Mouse (Mus musculus) CH12.LX (cell line): Measurements from ENCODE around the gene Ddx23. TPM values are rescaled to one million over a fixed set of nuclear protein-coding genes. Genes with fewer than 3 reads are reported as not detected.
A peak's percentile ranks its signal among the peaks of the same experiment; 100 is the strongest.

ENCODE experiments used
- DNase-seq: peaks from one replicate; pipeline ENCODE4 v3.0.0-alpha.2; 2013; ENCODE audit errors: extremely low read depth
- H3K27ac ChIP-seq: 2 replicates; pipeline ENCODE4 v1.5.1; 2012; ENCODE audit warnings: low read depth, mild to moderate bottlenecking, control low read depth, moderate library complexity; ENCODE audit not compliant: insufficient read depth
- H3K27me3 ChIP-seq: replicated peaks from 2 replicates; pipeline ENCODE3; 2012; ENCODE audit warnings: inconsistent platforms
- H3K36me3 ChIP-seq, 2 experiments: replicated peaks in 1 of 2; 2 replicates each; pipeline versions ENCODE3 to v1.6.1; 2012; ENCODE audit warnings: inconsistent platforms in 1 of 2, low read length in 1 of 2, mild to moderate bottlenecking in 1 of 2, mixed read lengths in 1 of 2, moderate library complexity in 1 of 2; ENCODE audit not compliant: control insufficient read depth in 1 of 2, insufficient read depth in 1 of 2
- H3K4me1 ChIP-seq, 2 experiments: 2 replicates each; pipeline ENCODE4 v1.6.1; 2012; ENCODE audit warnings: inconsistent platforms in 1 of 2, moderate library complexity in 1 of 2; ENCODE audit not compliant: insufficient read depth in 2 of 2, control insufficient read depth in 1 of 2
- H3K4me2 ChIP-seq: 2 replicates; pipeline ENCODE4 v1.6.1; 2012; ENCODE audit warnings: low read depth, mild to moderate bottlenecking, control low read depth; ENCODE audit not compliant: poor library complexity, insufficient read depth, severe bottlenecking
- H3K4me3 ChIP-seq, 3 experiments: fragments of 150-350 bp in 1 of 3; sonication (generic) in 1 of 3; replicated peaks in 1 of 3; 2 replicates each; pipeline versions ENCODE3 to v1.5.1; 2011 to 2012; ENCODE audit warnings: low read depth in 2 of 3, low read length in 2 of 3, mild to moderate bottlenecking in 2 of 3, moderate library complexity in 2 of 3, control low read depth in 1 of 3, improper control_type of control experiment in 1 of 3, inconsistent platforms in 1 of 3, mixed read lengths in 1 of 3; ENCODE audit not compliant: poor library complexity in 1 of 3
- H3K79me2 ChIP-seq: replicated peaks from 2 replicates; pipeline ENCODE4 v1.6.1; 2012; ENCODE audit warnings: mild to moderate bottlenecking, moderate library complexity; ENCODE audit not compliant: control insufficient read depth, poor library complexity, insufficient read depth, severe bottlenecking; ENCODE audit errors: extremely low read depth
- H3K9ac ChIP-seq: 2 replicates; pipeline ENCODE4 v1.6.1; 2012; ENCODE audit warnings: low read depth, mild to moderate bottlenecking, control low read depth, moderate library complexity; ENCODE audit not compliant: insufficient read depth
- H3K9me3 ChIP-seq: replicated peaks from 2 replicates; pipeline ENCODE3; 2012; ENCODE audit warnings: low read length, inconsistent platforms, mixed read lengths
- BHLHE40 ChIP-seq: IDR thresholded peaks from 2 replicates; pipeline ENCODE4 v1.6.1; 2011; ENCODE audit warnings: mild to moderate bottlenecking, low read depth, low read length, improper control_type of control experiment
- CHD1 ChIP-seq: IDR thresholded peaks from 2 replicates; pipeline ENCODE4 v1.6.1; 2012; ENCODE audit warnings: low read depth, low read length, improper control_type of control experiment, inconsistent platforms
- E2F4 ChIP-seq: IDR thresholded peaks from 2 replicates; pipeline ENCODE4 v1.6.1; 2011; ENCODE audit warnings: low read depth, low read length, improper control_type of control experiment; ENCODE audit not compliant: insufficient replicate concordance
- ELF1 ChIP-seq: IDR thresholded peaks from 2 replicates; pipeline ENCODE4 v1.6.1; 2014; ENCODE audit warnings: low read depth, mild to moderate bottlenecking, inconsistent platforms, low read length, improper control_type of control experiment
- EP300 ChIP-seq: IDR thresholded peaks from 2 replicates; pipeline ENCODE4 v1.6.1; 2011; ENCODE audit warnings: low read length, improper control_type of control experiment
- ETS1 ChIP-seq: conservative IDR thresholded peaks from 2 replicates; pipeline ENCODE4 v1.6.1; 2012; ENCODE audit warnings: low read depth, mild to moderate bottlenecking, inconsistent platforms, low read length, improper control_type of control experiment, moderate library complexity
- IRF4 ChIP-seq: IDR thresholded peaks from 2 replicates; pipeline ENCODE4 v1.6.1; 2014; ENCODE audit warnings: low read depth, mild to moderate bottlenecking, inconsistent platforms, low read length, improper control_type of control experiment
- JUN ChIP-seq: IDR thresholded peaks from 2 replicates; pipeline ENCODE4 v1.6.1; 2011; ENCODE audit warnings: low read depth, mild to moderate bottlenecking, low read length, improper control_type of control experiment, moderate library complexity; ENCODE audit not compliant: insufficient read depth
- JUND ChIP-seq: conservative IDR thresholded peaks from 2 replicates; pipeline ENCODE4 v1.6.1; 2011; ENCODE audit warnings: low read depth, low read length, improper control_type of control experiment
- KAT2A ChIP-seq: IDR thresholded peaks from 2 replicates; pipeline ENCODE4 v1.6.1; 2012; ENCODE audit warnings: low read length, improper control_type of control experiment, inconsistent platforms; ENCODE audit not compliant: insufficient replicate concordance
- MAX ChIP-seq: IDR thresholded peaks from 2 replicates; pipeline ENCODE4 v1.6.1; 2011; ENCODE audit warnings: low read length, improper control_type of control experiment
- MAZ ChIP-seq: IDR thresholded peaks from 2 replicates; pipeline ENCODE4 v1.6.1; 2012; ENCODE audit warnings: low read depth, mild to moderate bottlenecking, inconsistent platforms, low read length, improper control_type of control experiment, moderate library complexity
- MXI1 ChIP-seq: IDR thresholded peaks from 2 replicates; pipeline ENCODE4 v1.6.1; 2011; ENCODE audit warnings: mild to moderate bottlenecking, low read depth, low read length, improper control_type of control experiment
- MYC ChIP-seq: IDR thresholded peaks from 2 replicates; pipeline ENCODE4 v1.6.1; 2011; ENCODE audit warnings: low read depth, mild to moderate bottlenecking, improper control_type of control experiment, low read length
- NELFE ChIP-seq: IDR thresholded peaks from 2 replicates; pipeline ENCODE4 v1.6.1; 2011; ENCODE audit warnings: low read depth, low read length, improper control_type of control experiment
- POLR2AphosphoS2 ChIP-seq: IDR thresholded peaks from 2 replicates; pipeline ENCODE4 v1.6.1; 2011; ENCODE audit warnings: low read depth, low read length, improper control_type of control experiment
- RCOR1 ChIP-seq: conservative IDR thresholded peaks from 2 replicates; pipeline ENCODE4 v1.6.1; 2012; ENCODE audit warnings: low read depth, mild to moderate bottlenecking, inconsistent platforms, low read length, improper control_type of control experiment
- SIN3A ChIP-seq: IDR thresholded peaks from 2 replicates; pipeline ENCODE4 v1.6.1; 2012; ENCODE audit warnings: low read length, improper control_type of control experiment, inconsistent platforms
- SMC3 ChIP-seq: IDR thresholded peaks from 2 replicates; pipeline ENCODE4 v1.6.1; 2011; ENCODE audit warnings: low read depth, low read length, improper control_type of control experiment
- TBP ChIP-seq: conservative IDR thresholded peaks from 2 replicates; pipeline ENCODE4 v1.6.1; 2011; ENCODE audit warnings: low read depth, low read length, improper control_type of control experiment
- ZC3H11A ChIP-seq: IDR thresholded peaks from 2 replicates; pipeline ENCODE4 v1.6.1; 2012; ENCODE audit warnings: low read depth, mild to moderate bottlenecking, inconsistent platforms, low read length, improper control_type of control experiment
- ZMIZ1 ChIP-seq: IDR thresholded peaks from 2 replicates; pipeline ENCODE4 v1.6.1; 2012; ENCODE audit warnings: low read depth, mild to moderate bottlenecking, inconsistent platforms, low read length, improper control_type of control experiment
- ZNF384 ChIP-seq: IDR thresholded peaks from 2 replicates; pipeline ENCODE4 v1.6.1; 2012; ENCODE audit warnings: low read depth, low read length, improper control_type of control experiment, inconsistent platforms
- dilution Hi-C: fragments of 300-500 bp; cut with MboI; formaldehyde crosslinking; loops from 2 replicates; pipeline ENCODE4 v1.14.3; 2020; ENCODE audit warnings: low sequenced_read_pairs; ENCODE audit not compliant: extremely low pct_unique_long_range_greater_than_20kb, extremely low pct_ligation_motif_present
- in situ Hi-C: fragments of 300-500 bp; cut with MboI; formaldehyde crosslinking; loops from 3 replicates; pipeline ENCODE4 v1.14.3; 2019; ENCODE audit warnings: low sequenced_read_pairs, low pct_ligation_motif_present, low pct_unique_long_range_greater_than_20kb, mixed read lengths
- polyA plus RNA-seq: library from polyadenylated mRNA; unstranded; fragments of >175 nt; gene quantifications from 2 replicates; pipeline ENCODE4 v1.2.1, GENCODE M21; 2012; ENCODE audit warnings: low read depth; ENCODE audit not compliant: insufficient read length
- total RNA-seq, 2 experiments: library from RNA; depleted of rRNA; stranded (reverse); fragments of 300-350 nt in 1 of 2; fragments of >200 nt in 1 of 2; gene quantifications; 2 replicates each; pipeline ENCODE4 v1.2.3; 2012 to 2014

The Ddx23 gene
- total and polyA plus RNA-seq, 3 experiments = 58.5 to 148 (median 103) TPM

DNA sequence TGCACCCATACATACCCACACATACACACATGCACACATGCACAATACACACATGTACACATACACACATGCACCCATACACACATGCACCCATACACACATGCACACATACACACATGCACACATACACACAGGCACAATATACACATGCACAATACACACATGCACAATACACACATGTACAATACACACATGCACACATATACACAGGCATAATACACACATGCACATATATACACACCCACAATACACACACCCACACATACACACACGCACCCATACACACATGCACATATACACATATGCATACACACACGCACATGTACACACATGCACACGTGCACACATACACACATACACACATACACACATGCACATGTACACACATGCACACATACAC, 50.5 kb downstream of the Ddx23 start:
- in situ Hi-C loops = no loop called here
- H3K9me3 ChIP-seq = no peaks in the 10 kb centered on the region
- no peak for DNase-seq
- peaks cover 70% of the 10 kb centered on the region for H3K27me3 ChIP-seq
- H3K4me3 ChIP-seq = no peak overlapping the region
- TF ChIP-seq ZNF384 (no peak), JUND (no peak), SMC3 (no peak), ZC3H11A (no peak), ELF1 (no peak), MXI1 (no peak), MAX (no peak), RCOR1 (no peak)
- TF ChIP-seq, all 38 proteins: peak for 0
- dilution Hi-C loops = no loop called here
- Histone ChIP-seq H3K27ac (no peak overlapping the region), H3K36me3 (no peaks in the 10 kb centered on the region), H3K4me2 (no peak overlapping the region), H3K9ac (no peak overlapping the region), H3K79me2 (no peaks in the 10 kb centered on the region), H3K4me1 (peaks cover 3 to 4% of the 10 kb centered on the region in 2 experiments; a peak in 3 of 4 replicates)

DNA sequence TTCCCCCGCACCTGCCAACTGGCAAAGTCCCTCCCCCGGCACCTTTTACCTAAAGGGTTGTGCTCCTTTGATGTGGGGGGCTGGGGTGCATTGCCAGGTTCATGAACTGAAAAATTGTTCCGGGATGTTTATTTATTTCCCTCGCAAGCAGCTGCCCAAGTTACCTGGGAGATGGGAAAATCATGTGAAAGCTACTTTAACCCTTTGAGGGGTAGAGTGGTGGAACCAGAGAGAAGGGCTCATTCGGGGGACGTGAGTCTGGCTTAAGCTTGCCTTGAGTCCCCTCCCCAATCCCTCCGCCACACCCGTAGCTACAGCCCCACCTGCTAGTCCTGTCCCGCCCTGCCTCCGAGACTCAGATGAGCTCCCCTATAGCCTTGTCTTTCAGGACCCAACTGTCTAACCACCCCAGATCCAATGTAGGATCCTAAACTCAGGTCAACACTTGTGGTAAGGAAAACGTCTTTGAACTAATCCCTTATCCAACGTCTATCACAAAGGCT, 52.5 kb downstream of the Ddx23 start:
- peaks cover 0 to 3% of the 10 kb centered on the region in 2 experiments; a peak in 1 of 4 replicates for H3K4me1 ChIP-seq
- no peak overlapping the region for H3K4me3 ChIP-seq
- dilution Hi-C loops (no loop called here), in situ Hi-C loops (no loop called here)
- no peak overlapping the region for H3K9ac ChIP-seq
- no peak for TF ChIP-seq ETS1
- no peaks in the 10 kb centered on the region for H3K79me2 ChIP-seq
- H3K27me3 ChIP-seq = peaks cover 71% of the 10 kb centered on the region
- H3K27ac ChIP-seq = no peak overlapping the region
- no peaks in the 10 kb centered on the region for H3K36me3 ChIP-seq
- H3K4me2 ChIP-seq = peak overlapping the region; percentile 78
- H3K9me3 ChIP-seq = no peaks in the 10 kb centered on the region
- DNase-seq = no peak

DNA sequence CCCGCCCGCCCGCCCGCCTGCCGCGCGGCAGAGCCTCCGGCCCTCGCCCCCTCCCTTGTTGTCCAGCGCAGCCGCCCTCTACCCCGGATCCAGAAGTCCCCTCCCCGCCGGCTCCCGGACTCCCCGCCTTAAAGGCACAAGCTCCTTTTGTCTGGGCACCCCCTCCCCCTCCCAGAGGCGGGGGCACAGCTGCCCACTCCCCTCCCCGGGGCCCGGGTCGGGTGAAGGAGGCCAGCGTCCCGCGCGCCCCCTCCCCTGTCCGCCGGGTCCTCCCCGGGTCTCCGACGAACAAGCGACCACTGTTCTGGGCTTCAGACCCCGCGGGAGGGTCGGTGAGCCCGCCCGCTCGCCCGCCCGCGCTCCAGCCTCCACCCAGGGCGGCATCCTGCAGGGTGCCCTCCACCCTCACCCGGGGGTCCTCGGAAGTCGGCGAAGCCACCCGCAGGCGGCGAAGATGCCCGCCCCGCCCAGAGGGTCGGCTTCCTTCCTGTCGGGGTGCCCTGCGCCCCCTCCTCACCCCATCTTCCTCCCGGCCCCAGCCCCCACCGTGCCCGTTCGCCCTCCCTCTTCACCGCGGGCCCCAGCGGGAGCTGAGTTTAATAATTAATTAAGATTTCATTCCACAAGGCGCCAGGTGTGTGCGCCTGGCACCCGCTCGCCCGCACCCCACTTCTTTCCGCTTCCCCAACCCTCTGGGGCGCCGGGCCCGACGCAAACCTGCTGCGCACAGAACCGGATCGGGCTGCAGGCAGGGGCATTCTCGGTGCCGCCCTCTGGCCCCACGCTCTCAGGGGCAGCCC, 53.2 kb downstream of the Ddx23 start, which contains the start of gene Adcy6:
Gene Adcy6 (minus strand): TSS at position 746 of the 800 bp plus-strand sequence.
- H3K4me3 ChIP-seq = peak within 1 kb of the TSS in 1 of 3 experiments; percentile 62
- DNase-seq = no peak

More for the DNA sequence above, 53.2 kb downstream of the Ddx23 start, which contains the start of gene Adcy6:
- Histone ChIP-seq H3K27ac (no peak within 1 kb of the TSS), H3K27me3 (peaks cover 70% of the 10 kb centered on the region), H3K9me3 (no peaks in the 10 kb centered on the region), H3K4me2 (peak within 1 kb of the TSS; percentile 78), H3K36me3 (no peaks in the 10 kb centered on the region), H3K4me1 (peaks cover 0 to 3% of the 10 kb centered on the region in 2 experiments; a peak in 1 of 4 replicates), H3K9ac (peak within 1 kb of the TSS; percentile 68), H3K79me2 (no peaks in the 10 kb centered on the region)
- dilution Hi-C loops (no loop called here), in situ Hi-C loops (no loop called here)
- TF ChIP-seq MXI1 (no peak), ZNF384 (no peak), IRF4 (no peak), TBP (no peak), EP300 (no peak), NELFE (no peak), E2F4 (no peak), MAZ (no peak), ELF1 (no peak), ZMIZ1 (no peak), KAT2A (no peak), ETS1 (no peak), BHLHE40 (no peak), SMC3 (no peak), MYC (no peak), ZC3H11A (no peak), JUN (no peak), CHD1 (no peak), SIN3A (no peak), POLR2AphosphoS2 (no peak)
